Mouse (Mus musculus) testis, postnatal 14 days (tissue): ENCODE results near the gene Lactb.

ENCODE experiments used
- DNase-seq: peaks from one replicate; pipeline ENCODE4 v3.0.0; 2021; ENCODE audit warnings: low spot score

Gene Lactb

GRCm38 (mm10) chr9:66975239-66975645 lies at the start of gene Lactb:
TSS of gene Lactb (minus strand) at chr9:66975484.
- peak; percentile 93 for DNase-seq

- DNase-seq, result no peak
These were observed 48.1 kb upstream of the Lactb start for GRCm38 (mm10) chr9:67023371-67023770.

- peak; percentile 76 for DNase-seq
These were observed 44.8 kb upstream of the Lactb start for GRCm38 (mm10) chr9:67020063-67020462.

DNA sequence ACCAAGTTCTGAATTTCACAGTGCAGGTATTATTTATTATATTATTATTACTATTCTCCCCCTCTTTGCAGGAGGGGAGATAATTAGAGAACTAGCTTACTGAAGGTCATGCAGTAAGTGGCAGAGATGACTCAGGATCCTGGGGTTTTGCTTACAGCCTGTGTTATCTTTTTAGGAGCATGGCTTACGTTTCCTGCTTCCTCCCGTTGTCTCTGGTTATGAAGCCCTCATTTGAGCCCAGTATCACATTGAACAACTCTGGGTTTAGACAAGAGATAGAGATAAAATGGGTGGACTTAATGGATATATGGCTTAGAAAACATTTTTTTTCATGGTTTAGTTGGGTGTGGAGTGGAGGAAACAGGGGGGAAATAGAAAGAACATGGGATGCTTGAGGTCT lies 38.2 kb upstream of the Lactb start:
- DNase-seq, result no peak

GRCm38 (mm10) chr9:67012470-67012869 lies 37.2 kb upstream of the Lactb start:
- DNase-seq, result peak; percentile 46

- no peak for DNase-seq
These were observed 36.2 kb upstream of the Lactb start for GRCm38 (mm10) chr9:67011483-67011882.

DNA sequence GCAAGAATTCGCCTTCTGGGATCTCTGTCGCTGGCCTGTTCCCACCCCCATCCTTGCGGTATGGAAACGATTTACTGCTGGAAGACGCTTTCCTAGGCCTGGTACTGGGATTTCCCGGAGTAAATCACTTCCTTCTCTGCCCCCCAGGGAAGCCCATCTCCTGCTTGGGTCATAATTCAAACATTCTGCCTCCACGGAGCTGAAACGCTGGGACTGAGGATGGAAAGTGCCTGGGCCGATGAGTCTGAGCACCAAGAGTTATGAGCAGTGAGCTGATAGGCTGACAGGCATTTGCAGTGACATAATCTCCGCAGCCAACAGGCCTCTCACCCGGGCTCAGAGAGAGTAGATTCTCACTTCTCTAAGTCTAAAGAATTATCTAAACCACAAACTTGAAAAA lies 33.5 kb upstream of the Lactb start:
- DNase-seq, result no peak

DNA sequence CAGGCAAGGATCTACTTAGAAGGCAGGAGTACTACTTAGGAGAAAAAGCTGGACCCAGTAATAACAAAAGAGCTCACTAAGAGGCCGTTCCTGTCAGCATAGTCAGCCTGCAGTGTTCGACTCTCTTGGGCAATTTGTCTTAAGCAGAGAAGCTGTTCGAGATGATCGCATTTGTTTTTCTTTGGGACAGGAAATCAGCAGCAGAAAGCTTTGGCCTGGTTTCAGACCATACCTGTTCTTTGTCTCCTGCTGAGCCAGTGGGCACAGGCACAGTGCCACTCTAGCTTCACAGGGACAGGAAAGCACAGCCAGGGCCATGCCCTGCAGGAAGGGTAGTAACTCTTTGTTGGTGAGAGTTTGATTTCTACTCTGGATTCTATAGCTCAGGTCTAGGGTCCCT lies 31.1 kb upstream of the Lactb start:
- no peak for DNase-seq

DNA sequence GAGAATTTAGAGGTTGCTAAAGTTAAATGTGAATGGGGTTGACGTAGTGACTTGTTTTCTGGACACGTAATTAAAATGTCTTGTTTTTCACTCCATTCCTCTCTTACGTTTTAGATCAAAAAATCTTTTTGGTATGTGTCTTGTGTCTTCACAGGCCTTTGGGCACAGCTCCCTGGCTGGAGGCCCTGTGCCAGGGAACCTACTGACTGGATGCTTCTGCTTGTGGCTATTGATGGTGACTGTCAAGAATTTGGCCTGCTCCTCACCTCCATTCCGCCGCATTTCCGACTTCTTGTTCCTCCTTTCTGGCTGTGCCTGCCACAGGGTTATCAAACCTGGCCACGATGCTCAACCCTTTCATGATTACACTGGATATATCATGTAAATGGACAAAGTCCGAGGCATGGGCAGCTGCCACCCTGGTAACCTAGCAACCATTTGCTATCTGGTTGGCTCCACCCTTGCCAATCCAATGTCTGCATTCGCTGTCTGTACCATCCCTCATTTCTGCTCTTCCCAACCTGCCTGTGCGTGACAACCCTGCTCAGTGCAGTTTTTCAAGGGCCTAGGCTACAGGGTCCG lies 30.0 kb upstream of the Lactb start:
- DNase-seq, result no peak

DNA sequence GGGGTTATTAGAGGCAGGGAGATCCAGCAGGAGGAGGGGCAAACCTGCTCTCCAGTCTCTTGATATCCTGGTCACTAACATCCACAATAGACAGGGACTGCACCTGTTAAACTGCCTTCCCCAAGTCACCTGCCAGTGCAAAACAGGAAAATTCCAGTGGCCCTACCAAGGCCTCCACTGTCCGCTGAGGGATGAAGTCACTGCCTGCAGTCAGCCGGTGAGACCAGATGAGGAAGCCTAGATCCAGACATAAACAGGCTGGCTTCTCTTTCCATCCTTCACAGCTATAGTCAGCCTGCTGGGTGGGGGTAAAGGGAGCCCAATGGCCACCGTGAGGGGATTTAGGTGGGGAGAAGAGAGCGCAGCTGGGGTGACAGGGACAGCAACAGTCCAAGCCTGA lies 28.4 kb upstream of the Lactb start:
- DNase-seq, result no peak

- no peak for DNase-seq
These were observed 27.9 kb upstream of the Lactb start for GRCm38 (mm10) chr9:67003156-67003555.

GRCm38 (mm10) chr9:67001506-67001905 lies 26.2 kb upstream of the Lactb start:
- DNase-seq, result no peak

GRCm38 (mm10) chr9:67001050-67001449 lies 25.8 kb upstream of the Lactb start:
- DNase-seq, result peak; percentile 44

DNA sequence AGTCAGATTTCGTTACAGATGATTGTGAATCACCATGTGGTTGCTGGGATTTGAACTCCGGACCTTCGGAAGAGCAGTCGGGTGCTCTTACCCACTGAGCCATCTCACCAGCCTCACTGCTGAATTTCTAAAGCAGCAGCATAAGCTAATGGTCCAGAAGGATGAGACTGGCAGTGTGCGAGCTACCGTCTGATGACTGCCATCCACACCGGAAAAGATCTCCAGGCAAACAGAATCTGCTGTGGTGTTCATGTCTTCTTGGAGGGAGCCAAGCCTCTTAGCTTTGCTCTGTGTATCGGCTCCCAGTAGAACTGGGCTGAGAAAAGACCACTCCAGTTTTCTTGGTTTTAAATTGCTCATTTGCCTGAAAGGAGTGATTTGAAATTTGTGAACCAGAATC lies 24.4 kb upstream of the Lactb start:
- DNase-seq, result no peak

GRCm38 (mm10) chr9:66991750-66992410 lies 16.6 kb upstream of the Lactb start:
- no peak for DNase-seq

DNA sequence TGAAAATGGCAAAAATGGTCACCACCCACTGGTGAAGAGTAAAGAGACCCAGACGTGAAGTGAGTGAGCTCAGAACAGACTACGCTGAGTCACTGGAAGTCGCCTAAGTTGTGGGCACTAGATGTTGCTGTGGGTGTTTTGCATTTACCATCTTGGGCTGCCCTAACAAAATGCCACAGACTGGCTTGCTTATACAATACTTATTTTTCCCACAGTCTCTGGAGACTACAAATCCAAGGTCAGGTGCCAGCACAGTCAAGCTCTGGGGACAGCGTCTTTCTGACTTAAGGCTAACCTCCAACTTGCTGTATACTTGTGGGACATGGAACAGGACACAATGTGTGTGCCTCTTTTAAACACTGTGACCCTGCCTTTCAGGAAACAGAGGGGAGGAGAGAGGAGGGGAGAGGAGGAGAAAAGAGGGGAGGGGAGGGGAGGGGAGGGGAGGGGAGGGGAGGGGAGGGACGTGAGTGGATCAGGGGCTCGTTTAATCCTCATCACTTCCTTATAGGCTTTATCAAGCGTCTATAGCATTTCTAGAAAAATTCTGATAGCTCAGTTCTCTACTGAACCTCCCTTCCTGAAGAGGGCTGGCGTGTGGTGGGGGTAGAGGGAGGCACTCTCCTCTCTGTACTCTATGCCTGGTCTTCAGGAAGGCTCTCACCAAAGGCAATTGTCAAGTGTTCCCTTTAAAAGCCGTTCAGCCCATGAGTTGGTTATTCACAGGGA lies 15.9 kb upstream of the Lactb start:
- no peak for DNase-seq

DNA sequence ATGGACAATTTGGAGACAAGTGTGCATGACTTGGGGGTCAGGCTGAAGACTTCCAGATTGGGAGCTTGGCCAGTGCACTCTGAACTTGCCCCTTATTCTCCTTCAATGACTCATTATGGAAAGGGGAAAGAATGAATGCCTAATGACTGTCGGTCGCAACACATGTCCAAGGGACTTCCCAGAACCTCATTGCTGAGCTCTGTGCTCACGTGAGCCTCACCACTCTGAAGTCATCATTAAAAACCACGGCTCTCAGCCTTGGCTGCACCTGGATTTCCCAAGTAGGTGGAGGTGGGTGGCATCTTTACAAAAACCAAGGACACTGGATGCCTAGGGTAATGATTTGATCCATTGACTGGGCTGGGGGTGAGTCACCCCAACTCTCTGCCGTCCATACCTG lies 14.8 kb upstream of the Lactb start:
- no peak for DNase-seq

DNA sequence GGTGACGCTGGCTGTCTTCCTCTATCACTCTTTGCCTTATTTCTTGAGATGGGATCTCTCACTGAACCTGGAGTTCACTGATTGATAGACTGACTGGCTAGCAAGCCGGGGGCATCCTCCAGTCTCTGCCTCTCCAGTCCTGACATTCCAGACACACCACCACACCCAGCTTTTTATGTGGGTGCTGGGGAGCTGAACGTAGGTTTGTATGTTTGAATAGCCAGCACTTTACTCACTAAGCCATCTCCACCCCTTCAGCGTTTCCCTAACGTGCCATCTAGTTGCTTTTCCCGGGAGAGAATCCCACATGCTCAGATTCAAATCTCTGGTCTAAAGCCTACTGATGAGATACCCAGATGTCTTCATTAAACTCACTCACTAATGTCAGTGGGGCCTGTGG lies 14.3 kb upstream of the Lactb start:
- DNase-seq, result no peak

DNA sequence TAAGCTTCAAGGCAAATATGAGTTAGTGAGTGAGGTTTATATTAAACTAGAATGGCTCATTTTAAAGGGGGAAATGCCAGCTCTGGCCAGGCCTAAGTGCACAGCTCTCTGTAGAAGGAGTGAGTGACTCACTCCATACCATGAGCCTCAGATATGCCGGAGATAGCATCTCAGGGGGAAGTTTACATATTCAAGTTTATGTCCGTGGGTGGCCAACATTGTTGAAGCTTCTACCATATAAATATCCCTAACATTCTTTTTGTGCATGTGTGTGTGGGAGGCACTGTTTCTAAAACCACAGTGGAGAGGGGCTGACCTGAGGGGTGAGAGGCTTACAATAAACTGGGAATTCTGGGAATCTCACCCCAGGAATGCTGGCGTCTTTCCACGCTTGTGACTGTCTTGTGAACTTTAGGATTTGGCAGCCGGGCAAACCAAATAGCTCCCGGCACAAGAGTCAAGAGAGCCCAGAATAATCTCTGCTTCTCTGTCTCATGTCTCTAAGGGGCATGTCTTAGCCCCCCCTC lies 13.7 kb upstream of the Lactb start:
- DNase-seq, result no peak

- DNase-seq, result no peak
These were observed 13.1 kb upstream of the Lactb start for GRCm38 (mm10) chr9:66988198-66988887.

GRCm38 (mm10) chr9:66985377-66985776 lies 10.1 kb upstream of the Lactb start:
- DNase-seq, result no peak

DNA sequence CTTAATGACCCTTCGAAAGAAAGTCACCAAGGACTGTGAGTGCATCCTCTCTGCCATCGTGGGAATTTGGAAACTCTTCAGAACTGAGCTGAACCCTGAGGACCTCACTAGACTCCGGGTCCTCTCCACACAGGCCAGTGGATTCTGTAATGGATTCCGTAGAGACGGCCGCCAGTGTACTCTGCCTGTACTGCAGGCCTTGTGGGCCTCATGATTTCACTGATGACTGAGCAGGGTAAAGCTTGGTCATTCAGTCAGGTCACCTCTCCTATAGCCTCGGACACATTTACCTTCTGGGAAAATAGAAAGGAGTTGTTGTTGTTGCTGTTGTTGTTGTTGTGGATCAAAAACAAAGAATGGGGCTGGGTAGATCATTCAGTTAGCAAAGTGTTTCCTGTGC lies 6.8 kb upstream of the Lactb start:
- DNase-seq, result no peak

DNA sequence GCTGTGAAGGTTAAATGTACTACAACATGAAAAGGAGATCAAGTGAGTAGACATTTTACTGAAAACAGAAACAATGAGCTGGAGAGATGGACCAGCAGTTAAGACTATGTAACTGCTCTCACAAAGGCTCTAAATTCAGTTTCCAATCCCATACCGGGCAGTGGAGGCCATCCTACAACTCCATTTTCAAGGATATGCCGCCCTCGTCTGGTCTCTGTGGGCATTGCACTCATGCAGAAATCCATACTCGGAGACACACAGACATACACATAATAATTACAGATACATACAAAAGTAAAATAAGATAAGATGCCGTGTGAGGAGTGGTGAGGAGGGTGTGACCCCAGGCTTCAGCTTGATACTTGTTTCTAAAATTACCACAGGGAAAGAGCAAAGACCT lies 5.2 kb upstream of the Lactb start:
- DNase-seq, result peak; percentile 54
